Mouse (Mus musculus) frontal cortex, postnatal 36 days (tissue): Measurements from ENCODE around the gene Nit2.

Experiments
- DNase-seq, 2 experiments: peaks; one replicate each; pipeline ENCODE4 v3.0.0; 2022; ENCODE audit warnings: low spot score in 2 of 2

The Nit2 gene

DNA sequence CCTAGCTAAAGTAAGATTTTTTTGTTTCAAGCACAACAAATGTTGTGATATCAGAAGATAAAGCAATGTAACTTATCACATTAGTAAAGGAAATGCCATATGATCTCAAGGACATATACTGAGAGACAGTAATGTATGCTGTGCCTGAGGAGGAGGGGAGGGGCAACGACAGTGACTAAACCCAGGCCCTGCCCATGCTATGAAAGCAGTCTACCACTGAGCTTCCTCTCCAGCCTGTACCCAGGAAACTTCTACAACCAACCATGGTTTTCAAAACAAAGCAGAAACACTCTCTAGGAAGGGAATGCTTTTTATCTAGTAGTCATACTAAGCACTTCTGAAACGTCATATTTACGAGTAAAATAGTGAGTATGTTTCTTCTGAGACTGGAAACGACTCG lies 4.3 kb downstream of the Nit2 start:
- no peak for DNase-seq

- no peak for DNase-seq
Measured at GRCm38 (mm10) chr16:57159835-57160234, 7.3 kb downstream of the Nit2 start.

GRCm38 (mm10) chr16:57157728-57158127 lies 9.4 kb downstream of the Nit2 start:
- no peak for DNase-seq

- DNase-seq: no peak
Measured at GRCm38 (mm10) chr16:57157076-57157475, 10.1 kb downstream of the Nit2 start.

DNA sequence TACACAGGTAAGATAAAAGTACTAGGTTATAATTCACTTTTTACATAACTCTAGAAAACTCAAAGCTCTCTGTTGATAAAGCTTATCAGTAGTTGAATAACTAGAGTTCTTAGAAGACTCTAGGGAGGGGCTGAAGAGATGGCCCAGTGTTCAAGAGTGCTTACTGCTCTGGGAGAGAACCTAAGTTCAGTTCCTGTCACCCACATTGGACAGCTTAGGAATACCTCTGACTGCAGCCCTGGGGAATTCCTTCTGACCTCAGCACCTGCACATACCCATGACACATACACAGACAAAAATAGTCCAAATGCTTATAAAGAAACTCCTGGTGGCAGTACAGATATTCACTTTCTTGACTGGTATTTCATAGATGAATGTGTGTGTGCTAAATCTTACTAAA lies 11.2 kb downstream of the Nit2 start:
- no peak for DNase-seq

DNA sequence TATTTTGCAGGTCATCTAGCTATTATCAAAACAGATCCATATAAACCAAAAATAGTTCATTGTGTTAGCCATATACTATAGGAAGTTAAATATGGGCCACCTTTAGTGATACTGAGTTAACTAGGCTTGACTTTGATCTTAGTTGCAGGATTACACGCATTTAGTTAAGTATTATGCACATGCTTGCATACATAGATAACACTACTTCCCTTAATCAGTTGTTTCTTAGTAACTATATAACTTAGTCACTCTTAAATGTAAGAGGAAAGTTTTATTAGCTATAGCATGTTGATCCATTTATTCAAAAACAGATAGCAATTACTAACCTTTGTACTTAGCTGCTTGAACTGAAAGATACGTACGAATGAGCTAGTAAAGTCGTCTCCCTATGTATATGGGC lies 15.7 kb downstream of the Nit2 start:
- no peak for DNase-seq

DNA sequence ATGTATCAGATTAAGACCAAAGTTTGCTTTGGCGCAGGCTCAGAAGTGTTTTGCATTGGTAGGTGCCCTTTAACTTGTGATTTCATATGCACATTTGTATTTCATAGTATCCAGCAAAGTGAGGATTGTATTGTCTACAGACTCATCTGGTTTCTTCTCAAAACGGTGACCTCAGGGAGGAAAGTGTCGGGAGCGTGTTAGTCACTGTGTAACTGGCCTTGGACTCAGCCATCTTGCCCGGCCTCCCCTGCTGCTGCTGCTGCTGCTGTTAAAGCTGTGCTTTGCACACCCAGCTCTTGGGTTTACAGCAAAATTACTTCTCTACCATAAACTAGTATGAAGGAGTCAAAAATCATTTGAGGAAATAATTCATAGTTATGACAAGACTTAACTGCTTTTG lies 22.4 kb downstream of the Nit2 start:
- DNase-seq: no peak

GRCm38 (mm10) chr16:57133611-57134010 lies 33.5 kb downstream of the Nit2 start:
- DNase-seq: no peak

DNA sequence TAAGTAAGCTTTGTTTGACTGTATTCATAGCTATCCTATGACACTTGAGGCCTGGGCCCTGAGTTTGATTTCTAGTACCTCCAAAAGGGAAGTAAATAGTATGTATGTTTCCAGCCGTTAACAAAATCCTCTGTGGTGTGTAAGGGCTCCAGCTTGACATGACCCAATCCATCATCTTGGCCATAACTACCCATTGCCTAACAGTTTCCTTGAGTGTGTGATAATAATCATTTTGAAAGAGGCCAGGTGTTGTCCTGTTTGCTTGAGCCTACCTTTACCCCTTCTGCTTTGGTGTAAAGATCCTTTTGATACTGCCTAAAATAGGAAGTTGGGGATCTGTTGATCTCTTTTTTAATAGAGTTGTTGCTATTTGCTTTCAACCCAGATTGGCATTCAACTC lies 34.8 kb downstream of the Nit2 start:
- DNase-seq: no peak

- no peak for DNase-seq
Measured at GRCm38 (mm10) chr16:57131544-57131943, 35.6 kb downstream of the Nit2 start.

DNA sequence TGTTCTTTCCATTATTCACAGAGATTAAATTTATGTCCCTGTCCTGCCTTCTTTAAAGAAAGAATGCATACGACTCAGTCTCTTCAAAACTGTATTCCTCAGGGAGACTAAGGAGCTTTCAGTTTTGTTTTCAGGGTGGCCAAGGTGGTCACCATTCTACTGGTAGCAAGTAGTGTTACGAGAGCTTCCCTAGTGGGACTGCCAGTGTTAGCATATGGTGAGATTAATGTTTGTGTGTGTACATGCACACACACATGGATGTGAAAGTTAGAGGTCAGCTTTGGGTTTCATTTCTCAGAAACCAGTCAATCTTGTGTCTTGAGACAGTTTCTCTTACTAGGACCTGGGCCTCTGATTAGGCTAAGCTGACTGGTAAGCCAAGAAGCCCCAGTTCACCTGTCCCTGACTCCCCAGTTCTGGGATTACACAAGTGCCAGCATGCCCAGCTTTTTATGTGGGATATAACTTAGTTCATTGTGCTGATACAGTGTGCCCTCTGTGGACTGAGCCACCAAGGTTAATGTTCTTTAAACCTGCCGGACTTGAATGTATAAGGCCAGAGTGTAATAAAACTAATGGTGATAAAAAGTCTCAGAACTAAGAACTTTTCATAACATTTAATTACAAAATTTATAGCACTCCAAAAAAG lies 36.3 kb downstream of the Nit2 start:
- DNase-seq: no peak

DNA sequence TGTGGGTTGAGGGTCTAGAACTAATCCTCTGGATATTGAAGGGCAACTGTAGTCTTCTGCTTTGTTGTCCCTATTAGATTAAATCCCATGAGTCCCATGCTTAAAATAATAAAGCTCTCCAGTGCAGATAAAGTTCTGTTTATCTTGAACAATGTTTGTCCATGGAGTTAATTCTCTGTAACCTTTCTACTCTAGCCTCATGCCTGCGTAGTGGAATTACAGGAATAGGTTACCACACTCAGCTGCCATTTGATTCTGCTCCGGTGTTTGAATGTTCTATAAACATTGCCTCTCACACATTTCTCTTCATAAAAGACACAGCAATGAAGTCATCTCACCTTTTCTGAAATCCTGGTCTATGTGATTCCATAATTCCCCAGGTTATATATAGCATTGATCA lies 39.3 kb downstream of the Nit2 start:
- no peak for DNase-seq

DNA sequence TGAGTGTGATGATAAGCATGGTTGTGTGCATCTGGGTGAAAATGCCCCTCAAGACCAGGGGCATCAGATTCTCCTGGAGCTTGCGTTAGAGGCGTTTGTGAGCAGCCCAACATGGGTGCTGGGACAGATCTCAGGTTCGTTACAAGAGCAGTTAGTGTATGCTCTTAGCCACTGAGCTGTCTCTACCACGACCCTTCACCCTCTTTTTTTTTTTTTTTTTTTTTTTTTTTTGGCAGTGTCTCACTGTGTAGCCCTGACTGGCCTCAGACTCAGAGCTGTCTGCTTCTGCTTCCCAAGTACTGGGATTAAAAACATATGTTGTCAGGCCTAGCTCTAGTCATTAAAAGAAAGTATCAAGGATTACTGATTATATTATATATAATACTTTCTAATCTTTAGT lies 40.9 kb downstream of the Nit2 start:
- no peak for DNase-seq

DNA sequence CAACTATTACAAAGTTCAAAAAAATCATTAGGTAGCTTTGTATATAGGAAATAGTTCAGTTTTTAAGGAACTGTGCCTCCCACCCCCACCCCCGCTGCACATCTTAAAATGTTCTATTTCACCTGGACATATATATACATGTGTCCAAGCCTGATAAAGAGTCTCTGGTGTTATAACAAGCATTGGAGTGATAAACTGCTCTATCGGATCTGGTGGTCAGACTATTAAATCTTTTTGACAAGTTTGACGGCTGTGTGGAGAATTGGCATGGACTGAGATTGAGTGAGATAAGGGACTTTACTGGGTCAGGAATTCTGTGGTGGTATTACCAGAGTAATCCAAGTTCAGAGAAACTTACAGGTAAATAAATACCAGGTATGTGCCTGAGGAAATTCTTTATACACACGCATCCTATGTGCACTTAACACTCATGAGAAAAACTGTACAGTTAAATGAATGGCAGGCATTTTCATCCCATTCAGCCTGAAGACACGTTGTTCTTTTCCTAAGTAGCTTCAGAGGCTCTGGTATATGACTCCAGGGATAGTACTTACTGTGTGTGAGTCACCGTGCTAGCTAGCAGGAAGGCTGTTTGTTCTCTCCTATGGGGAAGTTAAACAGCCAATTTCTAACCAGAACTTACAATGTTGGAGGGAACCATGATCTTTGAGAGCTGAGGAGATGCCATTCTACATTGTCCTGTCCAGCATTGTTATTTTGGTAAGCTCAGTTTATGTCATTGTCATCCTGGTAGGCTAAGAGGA lies 44.3 kb downstream of the Nit2 start:
- DNase-seq: no peak

GRCm38 (mm10) chr16:57121816-57122415 lies 45.2 kb downstream of the Nit2 start:
- no peak for DNase-seq

DNA sequence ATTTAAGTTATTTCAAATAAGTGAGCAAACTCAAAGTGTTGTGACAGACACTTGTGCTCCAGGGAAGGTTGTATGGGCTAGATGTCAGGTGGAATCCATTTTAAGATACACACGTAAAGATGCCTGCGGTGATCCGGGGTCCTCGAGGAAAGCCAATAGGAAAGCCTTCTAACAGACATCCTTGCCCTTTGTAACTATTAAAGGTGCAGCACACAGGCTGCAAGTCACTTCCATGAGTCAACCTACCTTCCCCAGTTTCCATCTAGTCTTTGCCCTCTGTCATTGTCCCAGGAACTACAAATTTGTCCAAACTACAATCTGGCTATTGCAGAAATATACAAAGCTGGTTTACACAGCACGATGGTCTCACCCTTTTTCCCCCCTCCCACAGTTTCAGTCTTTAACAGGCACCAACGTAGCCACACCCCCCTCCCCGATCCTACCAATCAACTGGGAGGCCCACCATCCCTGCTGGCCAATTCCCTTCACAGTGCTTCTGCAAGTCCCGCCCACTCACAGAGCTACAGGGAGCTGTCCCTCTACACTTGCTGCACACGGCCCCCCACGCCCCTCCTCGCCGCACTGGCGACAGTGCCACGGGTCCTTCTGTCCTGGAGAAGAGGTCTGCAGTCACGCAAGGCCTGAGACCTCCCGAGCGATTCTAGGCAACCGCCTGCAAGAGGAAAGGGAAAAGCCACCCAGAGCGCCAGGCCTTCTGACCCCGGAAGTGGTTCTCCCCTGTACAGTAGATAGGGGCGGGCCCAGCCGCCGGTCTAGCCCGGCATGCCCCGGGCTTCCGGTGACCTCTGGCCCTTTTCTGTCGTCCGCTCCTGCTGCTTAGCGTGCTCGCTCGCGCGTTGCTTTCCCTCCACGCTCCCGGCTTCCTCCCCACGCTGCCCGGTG lies 46.0 kb downstream of the Nit2 start, which contains the start of gene Tomm70a:
Tomm70a (plus strand) TSS at position 791 of the 903 bp plus-strand sequence.
- DNase-seq: peak; percentile 95

- no peak for DNase-seq
Measured at GRCm38 (mm10) chr16:57117562-57117961, 49.6 kb downstream of the Nit2 start.

DNA sequence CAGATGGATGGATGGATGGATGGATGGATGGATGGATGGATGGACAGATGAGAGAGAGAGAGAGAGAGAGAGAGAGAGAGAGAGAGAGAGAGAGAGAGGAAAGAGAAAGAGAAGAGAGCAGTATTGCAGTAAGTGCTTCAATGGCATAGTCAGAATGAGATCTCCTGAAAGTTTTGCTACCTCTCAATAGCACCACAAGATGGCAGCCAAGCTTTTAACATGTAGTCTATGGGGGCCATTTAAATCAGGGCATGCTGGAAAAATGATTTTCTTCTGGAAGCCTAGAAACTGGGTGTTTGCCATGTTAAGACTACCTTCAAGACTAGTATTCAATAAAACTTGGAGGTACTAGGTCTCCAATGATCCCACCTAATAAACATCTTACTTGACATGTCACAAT lies 51.1 kb downstream of the Nit2 start:
- DNase-seq: no peak
